Mouse (Mus musculus) brain, embryonic 14.5 days (tissue): ENCODE measurements around the gene Btbd19.

ENCODE experiments used
- CTCF ChIP-seq: fragments of 200-500 bp; IDR thresholded peaks from 2 replicates; pipeline ENCODE4 v1.5.1; 2012; ENCODE audit warnings: inconsistent platforms, mild to moderate bottlenecking, moderate library complexity, borderline replicate concordance; ENCODE audit not compliant: insufficient read depth, insufficient read length; ENCODE audit errors: extremely low read depth
- POLR2A ChIP-seq: fragments of 200-500 bp; IDR thresholded peaks from 2 replicates; pipeline ENCODE4 v1.6.1; 2012; ENCODE audit warnings: mild to moderate bottlenecking, inconsistent platforms, borderline replicate concordance; ENCODE audit not compliant: poor library complexity, insufficient read depth, insufficient read length, severe bottlenecking; ENCODE audit errors: extremely low read depth

DNA sequence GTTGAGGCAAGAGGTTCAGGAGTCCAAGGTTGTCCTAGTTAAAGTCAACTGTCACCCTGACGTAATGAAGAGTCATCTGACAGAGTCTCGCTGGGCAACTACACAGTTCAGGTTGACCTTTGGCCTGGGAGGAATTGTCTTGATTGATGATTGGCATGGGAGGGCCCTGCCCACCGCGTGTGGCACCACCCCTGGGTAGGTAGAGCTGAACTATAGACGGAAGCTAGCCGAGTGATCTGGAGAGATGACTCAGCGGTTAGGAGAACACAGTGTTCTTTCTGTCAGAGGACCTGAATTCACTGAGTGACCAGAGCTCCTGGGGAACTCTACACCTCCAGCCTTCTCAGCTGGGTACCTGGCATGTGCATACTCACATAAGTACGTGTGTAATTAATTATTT, 10.5 kb upstream of the Btbd19 start:
- TF ChIP-seq POLR2A (no peak), CTCF (no peak)
